Mouse (Mus musculus): ENCODE measurements around the gene Kpnb1.
A peak's percentile ranks its signal among the peaks of the same experiment; 100 is the strongest.

Kpnb1 gene

DNA sequence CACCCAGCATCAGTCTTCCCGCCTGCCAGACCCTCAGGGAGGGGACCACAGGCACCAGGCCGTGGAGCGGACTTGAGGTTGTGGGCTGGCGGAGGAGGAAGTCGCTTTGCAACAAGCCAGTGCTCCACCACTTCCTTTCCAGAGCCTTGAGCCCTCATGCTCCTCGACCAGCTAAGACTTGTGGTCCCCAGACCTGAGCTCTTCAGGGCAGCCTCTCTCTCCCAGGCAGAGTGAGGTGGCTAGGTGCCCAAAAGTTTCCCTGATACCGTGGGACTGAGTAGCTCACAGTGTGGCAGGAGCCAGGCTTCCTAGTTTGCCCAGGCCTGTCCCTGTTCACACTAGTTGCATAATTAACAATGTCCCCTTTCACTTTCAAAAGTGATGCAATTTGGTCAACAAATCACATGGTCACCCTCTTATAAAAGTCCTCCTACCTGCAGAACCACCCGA lies 45.5 kb downstream of the Kpnb1 start:
- no peak for DNase-seq (ENCODE audit: low spot score in 2 of 2)

DNA sequence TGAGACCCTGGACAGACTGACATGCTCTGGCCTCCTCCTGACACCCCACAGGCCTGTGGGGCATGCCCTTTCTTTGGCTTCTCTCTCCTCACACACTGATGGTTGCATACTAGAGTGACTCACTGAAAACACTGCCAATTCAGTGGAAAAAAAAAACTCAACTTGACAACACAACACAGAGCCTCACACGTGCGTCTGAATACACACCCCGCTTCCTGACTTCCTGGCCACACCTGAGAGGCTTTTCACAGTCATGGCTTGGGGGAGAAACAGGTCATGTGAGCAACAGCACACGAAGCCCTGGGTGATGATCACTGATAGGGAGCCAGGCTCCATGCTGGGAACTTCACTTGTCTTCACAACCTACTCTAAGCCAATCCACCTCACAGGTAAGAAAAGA lies 46.9 kb downstream of the Kpnb1 start:
- no peak for DNase-seq (ENCODE audit: low spot score in 2 of 2)

DNA sequence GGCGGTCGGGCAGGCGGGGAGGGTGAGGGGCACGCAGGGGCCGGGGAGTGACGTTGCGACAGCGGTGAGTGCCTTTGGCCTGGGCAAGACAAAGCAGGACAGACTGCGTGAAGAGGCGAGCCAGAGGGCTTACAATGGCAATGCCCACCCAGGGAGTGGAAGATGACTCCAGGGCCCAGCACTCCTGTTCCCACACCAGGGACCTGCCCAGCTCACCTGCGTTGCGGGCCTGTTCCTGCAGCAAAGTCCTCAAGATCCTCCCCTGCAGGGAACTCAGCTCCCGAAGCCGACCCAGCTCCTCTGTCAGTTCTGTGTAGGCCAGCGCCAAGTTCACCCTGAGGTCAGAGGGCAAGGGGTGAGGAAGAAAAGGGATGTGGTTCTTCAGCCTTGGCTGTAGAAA lies 48.4 kb downstream of the Kpnb1 start:
- DNase-seq (ENCODE audit: low spot score in 2 of 2), result no peak

DNA sequence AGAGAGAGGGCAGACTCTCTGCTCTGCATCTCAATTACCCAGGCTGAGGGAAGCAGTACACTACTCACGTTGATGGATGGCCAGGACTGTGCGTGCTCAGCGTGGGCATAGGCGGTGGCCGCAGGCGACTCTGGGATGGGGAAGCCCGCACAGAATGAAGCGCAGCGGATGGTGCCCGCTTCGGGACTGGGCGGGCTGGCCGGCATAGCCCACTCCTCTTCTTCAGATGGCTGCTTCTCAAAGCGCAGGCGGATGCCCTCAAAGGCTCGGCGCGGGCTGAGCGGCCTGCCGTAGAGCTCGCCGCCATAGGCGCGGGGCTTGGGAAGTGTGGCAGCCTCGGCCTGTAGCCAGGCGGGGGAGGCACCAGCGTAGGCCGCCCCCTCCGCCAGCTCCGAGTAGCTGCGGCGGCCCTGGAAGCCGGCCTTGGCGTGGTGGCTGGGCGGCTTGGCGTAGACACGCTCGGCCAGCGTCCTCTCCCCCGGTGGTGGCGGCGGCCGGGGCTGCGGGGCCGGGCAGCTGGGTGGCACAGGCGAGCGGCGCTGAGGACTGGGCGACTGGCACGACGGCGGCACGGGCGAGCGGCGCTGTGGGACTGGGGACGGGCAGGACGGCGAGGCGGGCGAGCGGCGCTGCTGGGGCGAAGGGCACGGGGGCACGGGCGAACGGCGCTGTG lies 49.0 kb downstream of the Kpnb1 start:
- no peak for DNase-seq (ENCODE audit: low spot score in 2 of 2)

DNA sequence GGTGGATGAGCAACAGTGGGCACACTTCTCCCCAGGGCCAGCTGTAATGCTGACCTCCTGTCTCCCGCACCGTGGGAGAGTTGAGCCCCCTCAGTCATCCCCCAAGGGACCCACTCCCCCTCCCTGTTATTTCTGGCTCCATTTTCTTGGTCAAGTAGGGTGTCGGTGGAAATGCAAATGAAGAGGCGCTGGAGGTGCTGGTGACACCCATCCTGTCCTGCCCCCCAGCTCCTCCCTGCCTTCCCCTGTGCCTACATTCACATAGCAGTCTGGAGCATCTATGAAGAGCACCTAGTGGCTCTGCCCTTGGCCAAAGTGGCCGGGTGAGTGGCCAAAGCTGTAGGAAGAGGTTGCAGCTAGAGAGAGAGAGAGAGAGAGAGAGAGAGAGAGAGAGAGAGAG lies 54.4 kb downstream of the Kpnb1 start:
- no peak for DNase-seq (ENCODE audit: low spot score in 2 of 2)

DNA sequence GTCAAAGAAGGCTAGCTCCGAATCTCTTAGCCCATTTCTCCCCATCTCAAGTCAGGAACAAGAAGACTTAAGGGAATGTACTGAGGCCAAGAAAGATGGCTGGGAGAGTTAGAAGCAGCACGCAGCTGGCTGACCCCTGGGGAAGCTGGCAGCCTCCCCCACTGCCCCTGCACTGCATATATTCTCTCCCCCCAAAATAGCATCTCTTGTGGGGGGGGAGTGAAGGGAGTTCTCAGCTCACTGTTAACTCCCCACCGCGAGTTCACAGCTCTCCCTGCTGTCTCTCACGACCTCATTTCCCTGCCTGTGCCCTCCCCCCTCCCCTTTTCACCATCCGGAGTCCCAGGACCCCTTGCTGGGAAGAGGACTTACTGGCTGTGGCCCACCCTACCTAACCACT lies 55.5 kb downstream of the Kpnb1 start:
- DNase-seq (ENCODE audit: low spot score in 2 of 2), result no peak

DNA sequence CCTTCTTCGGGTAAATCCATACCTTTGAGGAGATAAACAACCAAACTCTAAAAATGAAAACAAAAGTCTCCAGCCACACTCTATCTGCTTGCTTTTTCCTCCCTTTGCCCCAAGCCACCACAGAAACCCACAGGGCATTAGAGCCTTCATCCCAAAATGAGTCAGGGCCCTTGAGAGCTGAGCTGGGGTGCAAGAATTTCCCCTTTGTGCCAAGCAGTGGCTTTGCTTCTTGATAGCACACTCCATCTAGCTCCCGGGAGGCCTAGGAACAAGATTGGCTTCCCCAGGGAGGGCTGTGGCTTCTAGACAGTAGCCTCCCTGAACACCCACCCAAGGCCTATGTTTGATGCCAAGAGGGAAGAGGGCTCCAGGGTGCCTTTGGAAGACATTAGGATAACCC lies 56.0 kb downstream of the Kpnb1 start:
- DNase-seq (ENCODE audit: low spot score in 2 of 2), result no peak

DNA sequence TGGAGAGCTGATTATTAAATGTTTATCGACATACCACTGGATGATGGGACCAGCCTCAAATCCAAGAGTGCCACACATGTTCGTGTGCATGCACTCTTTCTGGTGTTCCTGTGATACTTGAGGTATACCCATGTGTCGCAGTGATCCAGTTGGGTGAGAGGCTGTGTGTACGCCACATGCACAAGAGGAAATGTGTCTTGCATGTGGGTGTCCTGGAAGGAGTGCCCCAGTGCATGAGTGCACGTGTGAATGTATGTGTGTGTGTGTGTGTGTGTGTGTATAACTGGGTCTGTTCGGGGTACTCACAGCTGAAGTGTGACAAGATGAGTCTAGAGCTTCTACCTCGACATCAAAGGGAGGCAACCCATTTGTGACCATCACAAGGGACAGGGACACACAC lies 57.4 kb downstream of the Kpnb1 start:
- no peak for DNase-seq (ENCODE audit: low spot score in 2 of 2)

DNA sequence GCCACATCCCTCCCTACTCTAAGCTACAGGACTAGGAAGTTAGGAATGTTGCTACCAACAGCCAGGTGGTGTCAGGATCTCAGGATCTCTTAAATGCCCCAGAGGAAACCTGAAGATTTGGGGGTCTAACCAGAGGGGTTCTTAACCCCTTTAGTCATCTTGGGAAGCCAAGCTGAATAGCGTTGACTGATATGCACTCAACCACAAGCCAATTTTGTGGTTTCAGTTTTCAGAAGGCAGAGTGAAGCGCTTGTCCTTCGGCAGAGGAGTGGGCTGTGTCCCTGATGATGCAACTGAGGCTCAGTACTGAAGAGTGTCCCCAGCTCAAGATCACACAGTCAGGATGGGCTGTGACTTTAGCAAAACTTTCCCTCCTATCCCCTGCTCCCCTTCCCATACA lies 58.7 kb downstream of the Kpnb1 start:
- DNase-seq (ENCODE audit: low spot score in 2 of 2), result no peak

DNA sequence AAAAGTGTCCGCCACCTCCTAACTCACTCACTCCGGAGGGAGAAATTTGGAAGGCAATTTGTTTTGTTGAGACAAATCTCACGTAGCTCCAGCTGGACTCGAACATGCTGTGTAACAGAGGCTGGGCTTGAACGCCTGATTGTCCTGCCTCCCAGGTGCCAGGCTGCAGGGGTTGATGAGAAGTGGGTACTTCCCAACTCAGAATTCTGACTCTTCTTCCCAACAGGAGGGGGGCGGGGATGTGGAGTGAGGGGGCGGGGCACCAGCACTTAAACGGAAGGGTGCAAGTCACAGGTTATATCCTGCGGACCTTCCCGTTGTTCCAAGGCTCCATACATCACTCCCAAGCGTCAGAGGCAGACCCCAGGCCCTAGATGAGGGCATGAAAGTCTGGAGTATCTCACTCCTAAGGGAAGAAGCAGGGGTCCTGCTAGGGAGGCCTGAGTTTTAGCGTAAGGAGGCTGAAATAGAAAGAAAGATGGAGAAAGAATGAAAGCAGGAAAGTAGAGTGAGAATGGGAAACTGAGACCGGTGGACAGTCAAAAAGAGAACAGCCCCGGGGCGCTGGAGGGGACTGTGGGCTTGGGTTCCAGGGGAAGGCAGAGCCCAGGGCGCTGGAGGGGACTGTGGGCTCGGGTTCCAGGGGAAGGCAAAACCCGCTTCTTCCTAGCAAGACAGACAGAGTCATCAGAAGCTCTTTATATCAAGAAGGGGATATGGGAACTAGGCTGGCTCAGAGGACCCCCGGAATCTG lies 60.0 kb downstream of the Kpnb1 start:
- no peak for DNase-seq (ENCODE audit: low spot score in 2 of 2)

DNA sequence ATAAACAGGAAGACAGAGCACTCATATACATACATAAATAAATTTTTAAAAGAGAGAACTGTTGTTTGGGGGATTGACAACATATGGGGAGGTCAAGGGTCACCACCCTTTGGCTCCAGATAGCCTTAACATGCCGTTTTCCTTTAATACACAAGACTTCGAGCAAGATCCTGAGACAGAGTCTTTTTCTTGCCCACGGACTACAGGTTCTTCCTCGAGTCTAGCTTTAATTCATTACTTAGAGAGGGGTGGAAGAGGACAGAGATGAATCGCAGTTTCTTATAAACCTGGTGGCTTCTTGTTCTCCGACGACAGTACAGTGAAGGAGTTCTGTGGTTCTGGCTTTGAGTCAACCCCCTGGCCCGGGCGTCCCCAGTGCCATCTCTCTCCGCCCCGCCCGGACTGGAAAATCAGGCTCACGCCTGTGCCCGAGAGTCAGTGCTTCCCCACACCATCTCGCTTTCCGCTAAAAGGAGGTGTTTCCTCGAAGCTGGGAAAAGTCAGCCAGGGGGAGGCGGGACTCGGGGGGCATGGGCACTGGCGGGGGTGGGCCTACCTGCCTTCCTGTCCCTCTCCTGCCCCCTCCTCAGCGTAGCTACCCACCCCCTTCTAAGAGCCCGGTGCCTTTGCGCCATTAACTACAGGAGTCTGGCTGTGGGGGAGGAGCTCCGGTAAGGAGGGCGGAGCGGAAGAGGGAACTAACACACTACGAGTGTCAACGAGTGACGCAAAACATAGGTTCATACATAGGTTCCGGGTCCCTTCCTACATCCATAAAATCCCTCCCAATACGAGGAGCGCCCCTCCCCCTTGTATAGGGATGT lies 60.8 kb downstream of the Kpnb1 start:
- DNase-seq (ENCODE audit: low spot score in 2 of 2), result peak; percentile 42 to 48

DNA sequence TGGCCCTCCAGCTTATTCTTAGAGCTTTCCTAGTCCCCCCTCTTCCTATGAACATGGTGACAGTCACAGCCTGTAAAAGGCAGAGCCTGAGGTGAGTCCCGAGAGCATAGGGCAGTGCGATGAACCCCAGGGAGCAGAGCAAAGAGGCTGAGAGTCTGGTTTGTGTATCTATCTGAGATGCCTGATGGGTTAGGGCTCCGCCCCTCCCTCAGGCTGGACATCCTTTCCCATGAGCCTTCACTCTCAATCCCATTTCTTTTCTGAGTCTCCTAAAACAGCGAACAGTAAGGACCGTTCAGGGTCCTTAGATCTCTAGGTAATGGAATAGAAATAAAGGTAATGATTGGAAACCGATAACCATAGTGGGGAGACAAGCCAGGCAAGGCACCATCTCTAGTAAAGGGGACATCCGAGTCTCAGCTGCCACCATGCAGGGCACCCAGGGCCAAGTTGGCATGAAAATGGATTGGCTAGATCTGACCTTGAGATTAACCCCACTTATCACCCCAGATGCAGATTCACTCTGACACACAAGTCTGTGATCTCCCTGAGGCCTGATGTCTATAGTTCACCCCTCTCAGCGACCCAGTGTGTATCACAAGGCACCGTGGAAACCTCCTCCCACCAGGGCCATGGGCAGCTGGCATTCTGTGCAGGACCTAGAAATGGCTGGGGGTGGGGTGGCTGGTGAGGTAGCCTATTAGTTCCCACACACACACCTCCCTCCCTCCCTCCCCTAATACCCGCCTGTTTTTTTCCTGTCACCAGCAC lies 63.2 kb downstream of the Kpnb1 start:
- DNase-seq (ENCODE audit: low spot score in 2 of 2), result no peak

DNA sequence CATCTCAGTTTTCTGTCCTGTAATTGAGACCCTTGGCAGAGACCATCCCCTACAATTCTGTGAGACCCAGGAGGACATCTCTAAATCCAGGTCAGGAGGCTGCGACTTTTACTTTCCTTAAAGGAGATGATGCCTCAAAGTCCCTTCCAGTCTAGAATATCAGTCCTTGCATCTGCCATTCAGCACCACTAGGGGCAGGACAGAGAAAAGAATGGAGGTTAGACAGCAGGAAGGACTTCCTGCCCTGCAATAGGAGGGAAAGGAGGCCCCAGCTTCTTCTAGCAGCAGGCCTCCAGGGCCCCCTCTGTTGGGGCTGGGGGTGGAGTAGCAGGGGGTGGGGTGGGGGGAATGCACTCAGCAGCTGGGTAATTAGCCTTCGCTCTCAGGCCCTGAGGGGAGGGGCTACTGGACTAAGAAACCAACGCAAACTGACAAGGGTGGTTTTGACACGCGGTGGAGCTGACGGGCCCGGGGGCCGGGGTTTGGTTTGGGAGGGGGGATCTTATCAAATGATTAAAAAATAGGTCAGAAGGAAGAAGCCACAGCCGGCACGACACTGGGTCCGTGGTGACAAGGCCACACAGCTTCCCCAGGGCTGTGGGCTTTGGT lies 64.3 kb downstream of the Kpnb1 start:
- DNase-seq (ENCODE audit: low spot score in 2 of 2), result no peak

DNA sequence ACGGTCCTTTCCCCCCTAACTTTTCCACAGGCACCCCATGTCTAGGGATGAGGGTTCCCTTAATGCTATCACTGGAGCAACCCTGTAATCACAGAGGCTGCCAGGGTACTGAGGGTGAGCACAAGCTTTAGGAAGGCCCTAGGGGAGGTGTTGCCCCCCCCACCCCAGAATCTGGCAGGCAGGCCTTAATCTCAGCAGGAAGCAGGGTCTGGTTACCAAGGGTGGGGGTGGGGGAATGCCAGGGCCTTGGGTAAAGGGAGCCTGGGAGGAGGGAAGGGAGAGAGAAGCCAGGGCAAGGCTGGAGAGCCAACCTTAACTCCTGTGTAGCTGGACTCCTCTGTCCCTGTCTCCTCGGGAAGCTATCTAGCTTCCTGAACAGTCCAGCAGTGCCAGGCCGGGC lies 67.0 kb downstream of the Kpnb1 start:
- DNase-seq (ENCODE audit: low spot score in 2 of 2), result no peak

DNA sequence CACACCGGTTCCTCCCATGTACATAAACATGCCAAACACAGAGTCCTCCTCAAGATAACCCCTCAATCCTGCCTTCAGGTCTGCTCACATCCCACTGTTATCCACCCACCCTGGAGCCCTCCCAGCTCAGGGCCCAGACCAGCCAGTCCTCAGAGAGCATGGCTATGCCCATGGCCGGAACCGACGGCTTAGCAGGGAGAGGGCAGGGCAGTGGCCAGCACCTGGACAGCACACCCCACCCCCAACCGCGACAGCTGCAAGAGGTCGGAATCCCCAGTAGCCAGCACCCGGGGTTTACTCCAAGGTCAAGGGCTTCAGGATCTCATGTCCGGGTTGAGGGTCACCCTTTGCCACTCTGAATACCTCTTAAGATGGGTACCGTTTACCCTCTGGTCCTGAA lies 67.5 kb downstream of the Kpnb1 start:
- DNase-seq (ENCODE audit: low spot score in 2 of 2), result no peak

DNA sequence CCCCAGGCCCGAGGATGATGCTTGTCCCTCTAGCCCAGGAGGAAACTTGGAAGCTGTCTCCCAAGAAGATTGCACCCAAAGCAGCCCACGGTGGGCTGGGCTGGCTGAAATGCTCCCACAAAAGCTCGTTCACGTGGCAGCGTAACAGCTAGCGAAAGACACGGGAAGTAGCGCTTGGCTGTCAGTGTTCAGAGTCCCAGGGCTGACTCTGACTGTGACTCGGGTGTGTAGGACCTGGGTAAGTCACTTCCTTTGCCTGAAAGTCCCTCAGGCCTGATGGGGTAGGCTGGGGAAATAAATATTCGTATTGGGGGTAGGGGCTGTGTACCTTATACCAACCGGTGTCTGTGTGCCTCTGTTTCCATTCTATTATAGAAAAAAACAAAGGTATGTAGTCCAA lies 71.9 kb downstream of the Kpnb1 start:
- no peak for DNase-seq (ENCODE audit: low spot score in 2 of 2)

DNA sequence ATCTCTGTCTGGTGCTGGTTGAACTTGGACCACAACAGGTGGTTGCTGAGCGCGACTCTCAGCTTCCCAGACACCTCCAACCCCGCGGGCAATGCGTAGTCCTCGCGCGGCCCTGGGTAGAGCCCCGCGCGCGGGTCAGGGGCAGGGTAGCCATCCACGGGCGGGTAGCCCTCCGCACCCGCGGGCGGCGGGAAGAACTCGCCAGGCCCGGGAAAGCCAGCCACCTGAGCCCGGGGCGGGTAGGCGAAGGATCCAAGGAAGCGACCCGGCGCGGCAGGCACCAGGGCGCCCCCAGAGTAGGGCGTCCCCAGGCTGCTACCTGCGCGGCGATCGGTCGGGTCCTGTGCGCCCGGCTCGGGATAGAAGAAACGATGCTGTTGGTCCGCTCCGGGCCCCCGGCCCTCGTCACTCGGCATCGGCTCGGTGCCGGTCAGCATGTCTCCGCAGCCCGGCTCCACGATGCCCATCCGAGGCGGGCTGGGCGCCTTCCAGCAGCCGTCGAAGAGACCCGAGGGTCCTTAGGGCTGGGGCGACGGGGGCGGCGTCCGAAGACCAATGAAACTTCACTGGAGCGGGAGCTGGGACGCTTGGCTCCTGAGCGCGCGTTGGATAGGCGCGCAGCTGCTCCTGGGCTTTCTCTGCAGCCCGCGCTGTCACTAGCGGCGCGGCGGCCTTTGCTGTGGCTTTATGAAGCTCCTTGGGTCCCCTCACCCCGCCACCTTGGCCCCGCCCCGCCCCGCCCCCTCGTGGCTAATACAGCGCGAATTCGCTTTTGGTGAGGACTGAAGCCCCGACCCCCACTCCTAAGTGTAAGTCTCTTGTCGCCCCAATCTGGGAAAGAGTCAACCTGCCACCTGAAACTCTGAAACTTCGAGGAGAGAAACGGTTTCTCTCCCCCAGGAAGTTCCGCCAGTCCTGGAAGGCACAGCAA lies 72.7 kb downstream of the Kpnb1 start, which contains the start of gene Tbx21:
Gene Tbx21, minus strand, starts transcription at position 661 of the 931 bp plus-strand sequence.
- peak in 1 of 2 experiments; percentile 44 for DNase-seq (ENCODE audit: low spot score in 2 of 2)

DNA sequence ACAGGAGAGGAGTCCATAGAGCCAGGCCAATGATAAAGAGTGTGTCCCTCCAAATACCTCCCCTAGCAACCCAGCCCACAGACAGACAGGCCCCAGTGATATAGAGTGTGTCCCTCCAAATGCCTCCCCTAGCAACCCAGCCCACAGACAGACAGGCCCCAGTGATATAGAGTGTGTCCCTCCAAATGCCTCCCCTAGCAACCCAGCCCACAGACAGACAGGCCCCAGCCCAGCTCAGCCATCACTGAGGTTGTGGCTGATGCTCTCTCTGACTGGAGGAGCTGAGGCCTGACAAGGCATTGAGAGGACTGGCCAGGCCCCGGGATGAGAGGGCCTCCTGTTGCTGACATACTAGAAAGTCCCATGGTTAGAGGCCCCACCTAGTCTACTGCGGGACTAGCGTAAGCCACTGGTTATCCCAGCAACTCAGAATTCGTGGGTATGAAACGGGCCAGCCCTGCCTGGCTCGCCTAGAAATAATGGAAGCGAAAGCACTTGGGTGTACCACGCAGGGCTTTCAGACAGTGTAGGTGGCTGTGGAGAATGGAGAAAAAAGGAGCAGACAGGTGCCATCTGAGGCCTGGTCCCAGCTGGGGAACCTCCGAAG lies 75.1 kb downstream of the Kpnb1 start:
- no peak for DNase-seq (ENCODE audit: low spot score in 2 of 2)

All from thymus, postnatal 10 days (tissue).